Mouse (Mus musculus): ENCODE measurements around the gene Olfr222.

DNA sequence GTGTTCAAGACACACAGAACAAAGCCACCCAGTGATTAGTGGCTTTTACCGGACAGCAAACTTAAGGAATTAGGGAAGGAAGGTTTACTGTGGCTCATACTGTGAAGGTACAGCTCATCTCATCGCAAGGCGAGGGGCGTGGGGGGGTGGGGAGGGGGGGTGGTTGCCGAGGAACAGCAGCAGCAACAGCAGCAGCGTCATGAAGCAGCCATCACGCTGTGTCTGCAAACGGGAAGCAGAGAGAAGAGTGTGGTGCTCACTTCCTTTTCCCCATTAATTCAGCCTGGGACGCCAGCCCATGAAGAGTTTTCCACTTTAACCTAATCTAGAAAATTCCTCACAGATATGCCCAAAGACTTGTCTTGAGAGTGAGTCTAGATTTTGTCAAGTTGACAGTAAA lies 13.2 kb downstream of the Olfr222 start:
- TF ChIP-seq HCFC1 (IDR thresholded peaks at IDR 0.05; ENCODE audit: borderline replicate concordance, insufficient read depth, low read length), result no peak
- TF ChIP-seq ZNF384 (IDR thresholded peaks at IDR 0.05; ENCODE audit: low read depth, low read length), result no peak
- no peak for TF ChIP-seq CHD2 (IDR thresholded peaks at IDR 0.05; ENCODE audit: low read depth, low read length)
- TF ChIP-seq ZC3H11A (IDR thresholded peaks at IDR 0.05; ENCODE audit: borderline replicate concordance, low read depth, low read length), result no peak
- TF ChIP-seq MAFK (IDR thresholded peaks at IDR 0.05; ENCODE audit: insufficient read depth, low read depth, low read length), result no peak
